Comparison of ENCODE assay signal across 14 mouse cellular contexts in genomic region chr15:56014059-56014620, GRCm38 (mm10).
DNase-seq lines count a peak whose midpoint lies in the region; ATAC-seq and TF ChIP-seq lines count a peak whose summit lies in the region.
"Had no signal": no experiment of that assay in that cellular context is flagged by ENCODE, and none has a peak within 500 bp of the region (broad histone marks: within the 10 kb centered on the region; RNA-seq: fewer than 3 reads in every experiment).

No protein-coding gene starts in this region.

- ATAC-seq in megakaryocyte progenitor cell, adult 5-6 weeks (replicated peaks; ENCODE audit: poor library complexity): no peak
- ATAC-seq: forebrain, embryonic 15.5 days; intestine, embryonic 15.5 days had no signal

- H3K4me1 ChIP-seq in heart, embryonic 10.5 days: no peaks in the 10 kb centered on the region
- H3K4me1 ChIP-seq: embryonic facial prominence, embryonic 12.5 days; forebrain, embryonic 15.5 days; intestine, embryonic 15.5 days; limb, embryonic 15.5 days had no signal

- peak overlapping the region; percentile 59; the same call in 1 of the 2 replicates for H3K27ac ChIP-seq in heart, embryonic 10.5 days
- H3K27ac ChIP-seq: embryonic facial prominence, embryonic 12.5 days; forebrain, embryonic 15.5 days; intestine, embryonic 15.5 days; limb, embryonic 15.5 days had no signal

- H3K9me3 ChIP-seq in heart, embryonic 10.5 days: no peaks in the 10 kb centered on the region
- H3K9me3 ChIP-seq: embryonic facial prominence, embryonic 12.5 days; forebrain, embryonic 15.5 days; intestine, embryonic 15.5 days; limb, embryonic 15.5 days had no signal

- H3K36me3 ChIP-seq in heart, embryonic 10.5 days: no peaks in the 10 kb centered on the region
- H3K36me3 ChIP-seq: embryonic facial prominence, embryonic 12.5 days; forebrain, embryonic 15.5 days; intestine, embryonic 15.5 days; limb, embryonic 15.5 days had no signal

- intact Hi-C loops in heart, postnatal 36 days (cut with DNase I): no loop called here

- TF ChIP-seq POLR2A in brain, embryonic 14.5 days (IDR thresholded peaks at IDR 0.05; ENCODE audit: borderline replicate concordance, extremely low read depth, insufficient read depth, insufficient read length, poor library complexity, severe bottlenecking): no peak

- no peak overlapping the region for H3K4me3 ChIP-seq in heart, embryonic 10.5 days
- H3K4me3 ChIP-seq: embryonic facial prominence, embryonic 12.5 days; forebrain, embryonic 15.5 days; intestine, embryonic 15.5 days; limb, embryonic 15.5 days had no signal

- WGBS in heart, embryonic 10.5 days: 54% methylated on average over 8 of the region's 8 CpGs

- TF ChIP-seq CTCF in brain, embryonic 14.5 days (IDR thresholded peaks at IDR 0.05; ENCODE audit: borderline replicate concordance, extremely low read depth, insufficient read depth, insufficient read length): no peak

- DNase-seq in embryo, embryonic 11 days: peak; percentile 0
- no peak for DNase-seq in embryo, embryonic 10 days (ENCODE audit: low spot score)
- peak; percentile 8 for DNase-seq in brain, embryonic 14.5 days (ENCODE audit: low read depth)
- peak; percentile 91 for DNase-seq in heart, embryonic 10.5 days (ENCODE audit: low spot score)
- DNase-seq in heart, postnatal 36 days: peak; percentile 5 to 9
- DNase-seq in left cerebral cortex, adult 11 months (ENCODE audit: low spot score): no peak
- no peak for DNase-seq in cerebellum, postnatal 4 days (ENCODE audit: low spot score in 2 of 2)
- DNase-seq: cerebellum, adult 9-10 months; kidney, postnatal 10 days had no signal

- H3K27me3 ChIP-seq in heart, embryonic 10.5 days (ENCODE audit: insufficient read depth, poor library complexity, severe bottlenecking): no peaks in the 10 kb centered on the region
- H3K27me3 ChIP-seq: embryonic facial prominence, embryonic 12.5 days; forebrain, embryonic 15.5 days; intestine, embryonic 15.5 days; limb, embryonic 15.5 days had no signal

Comparison
In these comparisons a context has a peak if more than half of its experiments do, and no peak if none do; other contexts are left out.
1. DNase-seq: peak in embryo, embryonic 11 days (single experiment), brain, embryonic 14.5 days (single experiment), heart, embryonic 10.5 days (single experiment) and heart, postnatal 36 days (2 of 2); none in embryo, embryonic 10 days (single experiment), left cerebral cortex, adult 11 months (single experiment) and cerebellum, postnatal 4 days (0 of 2).